Mouse (Mus musculus) kidney, adult 2 months (tissue): ENCODE results near the gene Oxct1. TPM values are rescaled to one million over a fixed set of nuclear protein-coding genes. Genes with fewer than 3 reads are reported as not detected.
A peak's percentile ranks its signal among the peaks of the same experiment; 100 is the strongest.

Experiments
- DNase-seq: peaks from one replicate; pipeline ENCODE4 v3.0.0; 2021
- H3K27ac ChIP-seq: fragments of 200-500 bp; 2 replicates; pipeline ENCODE4 v1.5.1; 2012; ENCODE audit warnings: low read depth, low read length, control low read depth, inconsistent platforms; ENCODE audit not compliant: insufficient read depth
- H3K27me3 ChIP-seq: fragments of 200-500 bp; replicated peaks from 2 replicates; pipeline ENCODE4 v1.6.1; 2012; ENCODE audit warnings: mild to moderate bottlenecking, moderate library complexity, low read length, inconsistent platforms; ENCODE audit not compliant: control insufficient read depth, insufficient read depth
- H3K36me3 ChIP-seq: fragments of 200-500 bp; 2 replicates; pipeline ENCODE4 v1.6.1; 2012; ENCODE audit warnings: mild to moderate bottlenecking, moderate library complexity, low read length, inconsistent platforms; ENCODE audit not compliant: control insufficient read depth, insufficient read depth
- H3K4me1 ChIP-seq: fragments of 200-500 bp; 2 replicates; pipeline ENCODE4 v1.6.1; 2011; ENCODE audit warnings: low read length; ENCODE audit not compliant: control insufficient read depth, insufficient read depth
- H3K4me3 ChIP-seq: fragments of 200-500 bp; 2 replicates; pipeline ENCODE4 v1.5.1; 2011; ENCODE audit warnings: mild to moderate bottlenecking, low read depth, low read length, control low read depth; ENCODE audit not compliant: insufficient read depth
- CTCF ChIP-seq: fragments of 200-500 bp; conservative IDR thresholded peaks from 2 replicates; pipeline ENCODE4 v1.5.1; 2011; ENCODE audit warnings: low read depth, mild to moderate bottlenecking, control low read depth, low read length, moderate library complexity, mixed read lengths; ENCODE audit not compliant: insufficient read depth, insufficient read length
- POLR2A ChIP-seq: fragments of 200-500 bp; IDR thresholded peaks from one replicate; pipeline ENCODE4 v1.6.1; 2011; ENCODE audit warnings: low read depth, low read length, control low read depth
- WGBS: fragments of 180-500 bp; shearing (Covaris S2); methylation state at CpG from one replicate; pipeline ENCODE4 v1.1.7; 2018; 5-methylcytosine and 5-hydroxymethylcytosine counted together
- polyA plus RNA-seq: library from polyadenylated mRNA; depleted of rRNA; stranded (reverse); fragments of >200 nt; gene quantifications from 2 replicates; pipeline ENCODE4 v1.2.3, GENCODE M21; 2012

Gene Oxct1
- polyA plus RNA-seq, 1 experiment, result 401 TPM

- Histone ChIP-seq H3K27me3 (no peaks in the 10 kb centered on the region), H3K4me3 (peak overlapping the region; percentile 13; the same call in 1 of the 2 replicates), H3K4me1 (peaks cover 12% of the 10 kb centered on the region; the same call in 1 of the 2 replicates), H3K27ac (peak overlapping the region; percentile 77), H3K36me3 (no peaks in the 10 kb centered on the region)
- no peak for DNase-seq
- 37% methylated on average over 6 of the region's 6 CpGs for WGBS
- TF ChIP-seq POLR2A (no peak), CTCF (no peak)
These were observed 2.2 kb downstream of the Oxct1 start for GRCm38 (mm10) chr15:4028411-4028700.

GRCm38 (mm10) chr15:4028960-4029359 lies 2.8 kb downstream of the Oxct1 start:
- H3K36me3 ChIP-seq, result no peaks in the 10 kb centered on the region
- no peaks in the 10 kb centered on the region for H3K27me3 ChIP-seq
- DNase-seq, result peak; percentile 62
- H3K4me3 ChIP-seq, result no peak overlapping the region
- peaks cover 15% of the 10 kb centered on the region; the same call in 1 of the 2 replicates for H3K4me1 ChIP-seq
- TF ChIP-seq CTCF (no peak), POLR2A (no peak)
- H3K27ac ChIP-seq, result peak overlapping the region; percentile 77

GRCm38 (mm10) chr15:4033168-4034004 lies 7.2 kb downstream of the Oxct1 start:
- peaks cover 8% of the 10 kb centered on the region for H3K36me3 ChIP-seq
- DNase-seq, result peak; percentile 49
- peaks cover 7% of the 10 kb centered on the region; the same call in 1 of the 2 replicates for H3K4me1 ChIP-seq
- WGBS, result 38% methylated on average over 3 of the region's 3 CpGs
- H3K27me3 ChIP-seq, result no peaks in the 10 kb centered on the region
- TF ChIP-seq CTCF, result no peak
- TF ChIP-seq POLR2A, result no peak
- peak overlapping the region; percentile 81 for H3K27ac ChIP-seq
- H3K4me3 ChIP-seq, result no peak overlapping the region

- H3K4me1 ChIP-seq, result peaks cover 2% of the 10 kb centered on the region; the same call in 1 of the 2 replicates
- no peak overlapping the region for H3K4me3 ChIP-seq
- no peak overlapping the region for H3K27ac ChIP-seq
- H3K27me3 ChIP-seq, result no peaks in the 10 kb centered on the region
- no peak for TF ChIP-seq CTCF
- no peak for TF ChIP-seq POLR2A
- 69% methylated on average over 3 of the region's 3 CpGs for WGBS
- no peak for DNase-seq
- peaks cover 7% of the 10 kb centered on the region for H3K36me3 ChIP-seq
These were observed 16.2 kb downstream of the Oxct1 start for GRCm38 (mm10) chr15:4042423-4042822.

GRCm38 (mm10) chr15:4043032-4043471 lies 16.9 kb downstream of the Oxct1 start:
- H3K27me3 ChIP-seq, result no peaks in the 10 kb centered on the region
- TF ChIP-seq POLR2A (no peak), CTCF (peak; percentile 11; the same call in 1 of the 2 replicates)
- no peak overlapping the region for H3K4me3 ChIP-seq
- H3K36me3 ChIP-seq, result peaks cover 7% of the 10 kb centered on the region
- H3K4me1 ChIP-seq, result peaks cover 2% of the 10 kb centered on the region; the same call in 1 of the 2 replicates
- WGBS, result 22% methylated on average over 4 of the region's 4 CpGs
- peak; percentile 38 for DNase-seq
- no peak overlapping the region for H3K27ac ChIP-seq

- no peaks in the 10 kb centered on the region for H3K4me1 ChIP-seq
- WGBS, result 15% methylated on average over 5 of the region's 5 CpGs
- TF ChIP-seq CTCF (peak; percentile 44), POLR2A (no peak)
- peaks cover 16% of the 10 kb centered on the region for H3K36me3 ChIP-seq
- no peaks in the 10 kb centered on the region for H3K27me3 ChIP-seq
- no peak overlapping the region for H3K27ac ChIP-seq
- H3K4me3 ChIP-seq, result no peak overlapping the region
- DNase-seq, result peak; percentile 42
These were observed 30.4 kb downstream of the Oxct1 start for GRCm38 (mm10) chr15:4056627-4057026.

GRCm38 (mm10) chr15:4063574-4063973 lies 37.4 kb downstream of the Oxct1 start:
- DNase-seq, result no peak
- 86% methylated on average over 5 of the region's 5 CpGs for WGBS
- no peak for TF ChIP-seq POLR2A
- no peak for TF ChIP-seq CTCF
- H3K36me3 ChIP-seq, result peaks cover 17% of the 10 kb centered on the region
- H3K4me3 ChIP-seq, result no peak overlapping the region
- no peaks in the 10 kb centered on the region for H3K27me3 ChIP-seq
- H3K27ac ChIP-seq, result no peak overlapping the region
- H3K4me1 ChIP-seq, result no peaks in the 10 kb centered on the region

- no peak overlapping the region for H3K27ac ChIP-seq
- H3K4me3 ChIP-seq, result no peak overlapping the region
- no peaks in the 10 kb centered on the region for H3K4me1 ChIP-seq
- TF ChIP-seq POLR2A (no peak), CTCF (no peak)
- no peak for DNase-seq
- H3K27me3 ChIP-seq, result no peaks in the 10 kb centered on the region
- WGBS, result 87% methylated on average over 7 of the region's 7 CpGs
- H3K36me3 ChIP-seq, result peaks cover 17% of the 10 kb centered on the region
These were observed 37.8 kb downstream of the Oxct1 start for GRCm38 (mm10) chr15:4064013-4064412.
